Mouse (Mus musculus) liver, embryonic 13.5 days (tissue): ENCODE measurements around the gene Tnnt1. TPM values are rescaled to one million over a fixed set of nuclear protein-coding genes. Genes with fewer than 3 reads are reported as not detected.

Source experiments
- ATAC-seq: fragments of 200-750 bp; cut with Nextera tagmentation; 2 replicates; pipeline ENCODE4 v1.8.0; 2017; ENCODE audit warnings: low read depth, mild to moderate bottlenecking, moderate number of reproducible peaks, moderate library complexity
- DNase-seq: peaks from one replicate; pipeline ENCODE4 v3.0.0; 2022
- H3K27ac ChIP-seq: fragments of 300-500 bp; sonication (generic); 2 replicates; pipeline ENCODE4 v1.5.1; 2015; ENCODE audit warnings: moderate library complexity, mild to moderate bottlenecking, inconsistent platforms
- H3K27me3 ChIP-seq: fragments of 300-500 bp; sonication (generic); 2 replicates; pipeline ENCODE4 v1.6.1; 2015; ENCODE audit warnings: mild to moderate bottlenecking, inconsistent platforms
- H3K36me3 ChIP-seq: fragments of 300-500 bp; sonication (generic); 2 replicates; pipeline ENCODE4 v1.6.1; 2015; ENCODE audit warnings: mild to moderate bottlenecking, inconsistent platforms
- H3K4me1 ChIP-seq: fragments of 300-500 bp; sonication (generic); replicated peaks from 2 replicates; pipeline ENCODE4 v1.6.1; 2015; ENCODE audit warnings: inconsistent platforms
- H3K4me2 ChIP-seq: fragments of 300-500 bp; sonication (generic); 2 replicates; pipeline ENCODE4 v1.6.1; 2015; ENCODE audit warnings: inconsistent platforms, mild to moderate bottlenecking, moderate library complexity
- H3K4me3 ChIP-seq: fragments of 300-500 bp; sonication (generic); replicated peaks from 2 replicates; pipeline ENCODE4 v1.5.1; 2015; ENCODE audit warnings: mild to moderate bottlenecking, inconsistent platforms
- H3K9ac ChIP-seq: fragments of 300-500 bp; sonication (generic); 2 replicates; pipeline ENCODE4 v1.6.1; 2015; ENCODE audit warnings: mild to moderate bottlenecking, inconsistent platforms
- H3K9me3 ChIP-seq: fragments of 300-500 bp; sonication (generic); replicated peaks from 2 replicates; pipeline ENCODE4 v1.6.1; 2016; ENCODE audit warnings: inconsistent platforms
- WGBS: fragments of 180-500 bp; shearing (Covaris S2); methylation state at CpG from one replicate; pipeline ENCODE4 v1.1.7; 2015; ENCODE audit not compliant: insufficient replicate concordance; 5-methylcytosine and 5-hydroxymethylcytosine counted together
- polyA plus RNA-seq: library from polyadenylated mRNA; unstranded; fragments of >200 nt; fragmentation: Nextera tagmentation; extraction: Ambion mirVana; gene quantifications from 2 replicates; pipeline ENCODE4 v1.2.1, GENCODE M21; 2015

The Tnnt1 gene
- polyA plus RNA-seq, 1 experiment from 2014 or later = 13.2 TPM

- ATAC-seq (no peak), DNase-seq (no peak)
- 58% methylated on average over 6 of the region's 6 CpGs for WGBS
- peaks cover 19% of the 10 kb centered on the region for H3K4me1 ChIP-seq
- H3K4me3 ChIP-seq = no peak overlapping the region
- no peak overlapping the region for H3K4me2 ChIP-seq
- H3K27me3 ChIP-seq = peaks cover 9% of the 10 kb centered on the region
- H3K9ac ChIP-seq = no peak overlapping the region
- H3K36me3 ChIP-seq = no peaks in the 10 kb centered on the region
- H3K9me3 ChIP-seq = no peaks in the 10 kb centered on the region
- H3K27ac ChIP-seq = no peak overlapping the region
Measured at GRCm38 (mm10) chr7:4515853-4516252, 329 bp downstream of the Tnnt1 start.

GRCm38 (mm10) chr7:4513829-4514712 is 2.1 kb downstream of the Tnnt1 start:
- ATAC-seq (no peak), DNase-seq (no peak)
- Histone ChIP-seq H3K36me3 (no peaks in the 10 kb centered on the region), H3K27me3 (no peaks in the 10 kb centered on the region), H3K4me2 (no peak overlapping the region), H3K9ac (no peak overlapping the region), H3K4me1 (peaks cover 25% of the 10 kb centered on the region), H3K27ac (no peak overlapping the region), H3K9me3 (no peaks in the 10 kb centered on the region), H3K4me3 (no peak overlapping the region)
- WGBS = 68% methylated on average over 6 of the region's 6 CpGs

- Histone ChIP-seq H3K4me3 (no peak overlapping the region), H3K9ac (no peak overlapping the region), H3K9me3 (no peaks in the 10 kb centered on the region), H3K27ac (no peak overlapping the region), H3K4me2 (no peak overlapping the region), H3K36me3 (no peaks in the 10 kb centered on the region), H3K27me3 (no peaks in the 10 kb centered on the region), H3K4me1 (peaks cover 33% of the 10 kb centered on the region)
- peak; percentile 42 for DNase-seq
- ATAC-seq = no peak
- WGBS = 16% methylated on average over 13 of the region's 13 CpGs
Measured at GRCm38 (mm10) chr7:4513236-4513635, 2.9 kb downstream of the Tnnt1 start.

GRCm38 (mm10) chr7:4511489-4512224 is 4.5 kb downstream of the Tnnt1 start:
- H3K27me3 ChIP-seq = no peaks in the 10 kb centered on the region
- no peak overlapping the region for H3K4me2 ChIP-seq
- H3K9ac ChIP-seq = no peak overlapping the region
- peaks cover 35% of the 10 kb centered on the region for H3K4me1 ChIP-seq
- no peak for ATAC-seq
- H3K27ac ChIP-seq = no peak overlapping the region
- no peaks in the 10 kb centered on the region for H3K9me3 ChIP-seq
- H3K36me3 ChIP-seq = no peaks in the 10 kb centered on the region
- no peak for DNase-seq
- 68% methylated on average over 8 of the region's 8 CpGs for WGBS
- H3K4me3 ChIP-seq = no peak overlapping the region

- H3K9ac ChIP-seq = 0 out of 2 replicates have a peak overlapping the region, but pooled peaks have one; percentile 29
Measured at GRCm38 (mm10) chr7:4509863-4510608, 6.1 kb downstream of the Tnnt1 start.

GRCm38 (mm10) chr7:4508739-4509116 is 7.5 kb downstream of the Tnnt1 start:
- Histone ChIP-seq H3K4me2 (no peak overlapping the region), H3K9me3 (no peaks in the 10 kb centered on the region), H3K9ac (no peak overlapping the region), H3K36me3 (no peaks in the 10 kb centered on the region), H3K27me3 (no peaks in the 10 kb centered on the region), H3K4me1 (peaks cover 51% of the 10 kb centered on the region), H3K27ac (no peak overlapping the region; the same call in 1 of the 2 replicates), H3K4me3 (no peak overlapping the region)
- no peak for ATAC-seq
- WGBS = 63% methylated on average over 8 of the region's 8 CpGs
- DNase-seq = no peak

More at GRCm38 (mm10) chr7:4509863-4510608, 6.1 kb downstream of the Tnnt1 start:
- Histone ChIP-seq H3K4me3 (peak overlapping the region; percentile 20; the same call in 1 of the 2 replicates), H3K9me3 (no peaks in the 10 kb centered on the region), H3K4me2 (peak overlapping the region; percentile 53), H3K27ac (no peak overlapping the region), H3K36me3 (no peaks in the 10 kb centered on the region), H3K27me3 (no peaks in the 10 kb centered on the region), H3K4me1 (peaks cover 38% of the 10 kb centered on the region)
- WGBS = 19% methylated on average over 24 of the region's 24 CpGs
- peak; percentile 75 for ATAC-seq
- peak; percentile 65 for DNase-seq

- Histone ChIP-seq H3K9me3 (no peaks in the 10 kb centered on the region), H3K4me3 (no peak overlapping the region), H3K4me2 (no peak overlapping the region), H3K27ac (no peak overlapping the region; the same call in 1 of the 2 replicates), H3K4me1 (peaks cover 49% of the 10 kb centered on the region), H3K9ac (no peak overlapping the region), H3K27me3 (no peaks in the 10 kb centered on the region), H3K36me3 (no peaks in the 10 kb centered on the region)
- WGBS = 73% methylated on average over 26 of the region's 32 CpGs
- no peak for ATAC-seq
- no peak for DNase-seq
Measured at GRCm38 (mm10) chr7:4508062-4508738, 8.0 kb downstream of the Tnnt1 start.

GRCm38 (mm10) chr7:4507220-4507619 is 9.0 kb downstream of the Tnnt1 start:
- DNase-seq (no peak), ATAC-seq (no peak)
- Histone ChIP-seq H3K27ac (no peak overlapping the region; the same call in 1 of the 2 replicates), H3K4me3 (no peak overlapping the region), H3K4me1 (peaks cover 58% of the 10 kb centered on the region), H3K9ac (no peak overlapping the region), H3K36me3 (no peaks in the 10 kb centered on the region), H3K4me2 (no peak overlapping the region), H3K9me3 (no peaks in the 10 kb centered on the region), H3K27me3 (no peaks in the 10 kb centered on the region)
- 26% methylated on average over 3 of the region's 4 CpGs for WGBS

- no peaks in the 10 kb centered on the region for H3K36me3 ChIP-seq
- no peak for DNase-seq
- H3K4me3 ChIP-seq = no peak overlapping the region
- H3K4me2 ChIP-seq = peak overlapping the region; percentile 20
- H3K27ac ChIP-seq = peak overlapping the region; percentile 71
- H3K9ac ChIP-seq = peak overlapping the region; percentile 14
- no peaks in the 10 kb centered on the region for H3K27me3 ChIP-seq
- 13% methylated on average over 11 of the region's 11 CpGs for WGBS
- ATAC-seq = no peak
- H3K9me3 ChIP-seq = no peaks in the 10 kb centered on the region
- peaks cover 66% of the 10 kb centered on the region for H3K4me1 ChIP-seq
Measured at GRCm38 (mm10) chr7:4504646-4505435, 11.3 kb downstream of the Tnnt1 start.

GRCm38 (mm10) chr7:4503858-4504257 is 12.3 kb downstream of the Tnnt1 start:
- no peaks in the 10 kb centered on the region for H3K27me3 ChIP-seq
- H3K9ac ChIP-seq = no peak overlapping the region
- peaks cover 4% of the 10 kb centered on the region; the same call in 1 of the 2 replicates for H3K36me3 ChIP-seq
- no peak for ATAC-seq
- no peak overlapping the region for H3K4me3 ChIP-seq
- H3K27ac ChIP-seq = peak overlapping the region; percentile 71
- no peak overlapping the region for H3K4me2 ChIP-seq
- 57% methylated on average over 5 of the region's 5 CpGs for WGBS
- H3K9me3 ChIP-seq = no peaks in the 10 kb centered on the region
- DNase-seq = no peak
- H3K4me1 ChIP-seq = peaks cover 66% of the 10 kb centered on the region
